Mouse (Mus musculus) gastrocnemius, postnatal 4 days (tissue): ENCODE measurements at regions not wholly inside any gene's neighbourhood (a gene's known extent, or its start where the extent isn't known, plus 50 kb on each side); places are given as distances from the start of the nearest gene placed in this dataset.
"Not testable (repeated sequence)": the region's sequence is repeated elsewhere in the genome, so short reads cannot be mapped to it uniquely, and the experiment has no call there.

Experiments used
- DNase-seq, 2 experiments: peaks; one replicate each; pipeline ENCODE4 v3.0.0; 2021 to 2022; ENCODE audit warnings: low spot score in 2 of 2, mixed read lengths in 2 of 2

GRCm38 (mm10) chr13:3341416-3341815 lies 196.4 kb upstream of the Gdi2 start:
- DNase-seq = no peak

DNA sequence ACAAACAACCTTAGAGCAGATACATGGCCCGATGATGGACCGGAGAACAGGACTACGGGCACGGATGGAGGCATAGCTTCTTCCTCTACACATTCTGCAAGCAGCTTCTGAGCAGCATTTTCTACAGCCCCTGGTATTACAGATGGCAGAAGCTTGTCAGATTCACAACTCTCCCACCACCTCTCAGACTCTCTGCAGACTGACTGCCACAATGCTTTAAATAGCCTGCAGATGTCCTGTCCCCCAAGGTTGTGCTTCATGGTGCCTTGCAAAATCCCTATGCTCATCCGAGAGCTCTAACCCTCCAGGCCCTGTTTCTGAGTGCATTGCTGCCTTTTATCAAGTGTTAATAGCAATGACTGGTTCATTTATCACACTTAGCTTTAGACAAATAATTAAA lies 194.3 kb upstream of the Gdi2 start:
- DNase-seq = no peak

DNA sequence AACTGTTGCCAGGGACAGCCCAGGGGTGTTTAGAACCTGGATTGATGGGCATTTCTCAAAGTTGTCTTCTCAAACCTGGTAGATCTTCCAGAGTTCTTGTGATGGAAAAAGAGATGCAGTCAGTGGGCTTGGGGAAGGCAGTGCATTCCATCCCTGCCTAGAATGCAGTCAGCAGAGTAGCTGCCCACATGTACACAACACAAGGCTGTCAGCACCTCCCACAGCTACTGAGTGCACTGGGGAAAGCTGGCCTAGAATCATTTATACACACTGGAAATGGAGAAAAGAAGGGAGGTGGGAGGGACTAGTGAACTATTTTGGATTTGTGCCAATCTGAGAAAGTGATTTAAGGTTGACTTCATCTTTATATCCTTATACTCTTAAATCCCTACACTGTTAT lies 183.0 kb upstream of the Gdi2 start:
- DNase-seq = not testable (repeated sequence)

DNA sequence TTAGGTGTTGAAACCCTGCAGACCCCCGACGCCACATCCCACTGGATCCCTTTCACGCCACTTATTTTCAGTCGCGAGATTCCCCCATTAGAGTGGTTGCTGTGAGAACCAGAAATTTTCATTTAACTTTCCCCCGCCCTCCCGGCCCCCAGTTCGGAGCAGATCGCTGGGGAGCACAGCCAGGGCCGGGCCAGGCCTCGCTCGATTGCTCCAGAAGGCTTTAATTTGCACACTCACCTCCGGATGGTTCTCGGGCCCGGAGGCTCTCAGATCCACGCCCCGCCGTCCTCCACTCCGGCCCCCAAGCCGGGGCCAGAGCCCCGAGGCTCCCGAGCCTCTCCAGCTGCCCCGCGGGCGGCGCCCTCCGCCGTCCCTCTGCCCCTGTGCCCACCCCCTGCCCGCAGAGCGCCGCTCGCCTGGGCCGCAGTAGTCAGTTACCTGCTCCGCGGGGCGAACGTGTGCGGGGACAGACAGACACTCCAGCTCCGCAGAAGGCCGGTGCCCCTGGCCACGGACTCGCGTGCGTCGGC lies 179.7 kb upstream of the Gdi2 start:
- no peak for DNase-seq

- DNase-seq = peak in 1 of 2 experiments; percentile 10
Observed at GRCm38 (mm10) chr13:3358996-3359750, 178.7 kb upstream of the Gdi2 start.

DNA sequence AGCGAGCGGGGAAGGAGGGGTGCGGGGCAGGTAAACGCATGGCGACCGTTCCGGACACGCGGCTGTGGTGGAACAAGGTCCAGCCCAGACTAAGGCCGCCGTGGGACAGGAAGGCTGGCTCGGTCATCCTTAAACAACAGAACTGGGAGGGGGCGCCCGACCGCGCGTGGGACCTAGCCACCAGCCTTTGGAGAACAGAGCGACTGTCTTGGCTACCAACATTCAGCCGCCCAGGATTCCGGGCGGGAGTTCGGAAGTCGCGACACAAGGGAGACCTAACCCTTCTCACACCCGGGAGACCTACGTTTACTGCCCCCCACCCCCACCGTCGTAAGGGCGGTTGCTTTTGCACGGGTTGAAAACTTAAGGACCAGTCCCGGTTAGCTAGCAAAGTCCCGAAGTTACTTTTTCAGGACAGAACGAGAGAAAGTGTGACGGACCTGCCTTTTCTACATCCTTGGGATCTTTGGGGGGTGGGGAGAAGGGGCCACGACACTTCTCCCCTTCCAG lies 178.1 kb upstream of the Gdi2 start:
- DNase-seq = peak; percentile 9 to 18

DNA sequence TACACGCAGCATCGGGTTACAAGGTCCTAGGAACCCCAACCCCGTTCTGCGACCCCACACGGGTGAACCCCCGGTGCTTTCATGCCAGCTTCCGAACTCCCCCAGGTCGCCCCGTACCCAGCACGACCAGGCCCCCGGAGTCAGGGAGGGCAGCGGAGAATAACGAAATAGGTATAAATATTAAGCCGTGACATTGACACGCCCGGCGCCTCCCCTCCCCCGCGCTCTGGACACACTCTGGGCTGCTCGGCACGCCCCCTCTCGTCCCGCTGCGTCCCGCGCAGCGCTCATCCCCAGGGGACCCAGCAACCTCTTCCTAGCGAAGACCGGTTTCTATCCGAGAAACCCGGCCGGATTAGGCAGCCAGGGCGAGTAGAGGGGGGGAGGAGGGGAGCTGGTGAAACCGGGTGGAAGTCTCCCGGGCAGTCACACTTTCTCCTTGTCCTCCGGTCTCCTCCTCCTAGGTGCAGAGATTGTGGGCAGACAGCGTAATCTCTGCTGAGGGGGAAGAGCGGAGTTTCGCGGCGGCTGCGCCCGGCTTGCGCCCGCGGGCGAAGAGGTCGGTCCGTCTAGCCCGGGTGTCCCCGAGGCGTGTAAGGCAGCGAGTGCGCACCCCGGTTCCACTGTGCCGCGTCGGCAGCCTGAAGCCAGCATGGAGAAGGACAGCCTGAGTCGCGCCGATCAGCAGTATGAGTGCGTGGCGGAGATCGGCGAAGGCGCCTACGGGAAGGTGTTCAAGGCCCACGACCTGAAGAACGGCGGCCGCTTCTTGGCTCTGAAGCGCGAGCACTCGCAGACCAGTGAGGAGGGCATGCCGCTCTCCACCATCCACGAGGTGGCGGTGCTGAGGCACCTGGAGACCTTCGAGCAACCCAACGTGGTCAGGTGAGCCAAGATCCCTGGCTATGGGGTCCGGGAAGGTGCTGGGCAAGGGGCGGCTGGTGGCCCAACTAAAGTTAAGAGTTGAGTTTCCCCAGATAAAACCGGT lies 177.1 kb upstream of the Gdi2 start:
- peak; percentile 12 to 17 for DNase-seq

- DNase-seq = no peak
Observed at GRCm38 (mm10) chr13:3372701-3373100, 165.2 kb upstream of the Gdi2 start.

DNA sequence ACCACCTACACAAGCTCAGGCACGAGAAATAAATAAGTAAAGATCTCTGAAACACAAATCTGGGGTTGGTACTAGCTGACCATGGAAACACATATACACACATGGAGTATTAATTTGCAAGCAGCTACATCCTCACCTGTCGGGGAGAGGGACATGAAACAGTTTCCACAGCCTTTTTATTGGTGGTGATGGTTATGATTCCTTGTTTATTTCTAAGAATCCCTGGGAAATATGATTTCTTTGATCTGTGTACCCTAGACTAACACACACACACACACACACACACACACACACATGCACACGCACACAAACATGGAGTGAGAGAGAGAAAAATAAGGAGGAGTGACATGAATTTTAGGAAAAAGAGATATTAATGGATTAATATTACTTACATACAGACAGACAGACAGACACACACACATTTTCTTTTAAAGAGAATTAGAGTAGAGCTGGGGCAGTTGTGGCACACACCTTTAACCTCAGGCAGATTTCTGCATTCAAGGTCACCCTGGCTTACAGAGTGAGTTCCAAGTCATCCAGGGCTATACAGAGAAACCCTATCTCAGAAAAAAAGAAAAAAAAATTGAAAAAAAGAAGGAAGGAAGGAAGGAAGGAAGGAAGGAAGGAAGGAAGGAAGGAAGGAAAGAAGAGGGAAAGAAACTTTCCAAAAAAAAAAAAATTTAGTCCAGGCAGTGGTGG lies 164.2 kb upstream of the Gdi2 start:
- DNase-seq = not testable (repeated sequence)

DNA sequence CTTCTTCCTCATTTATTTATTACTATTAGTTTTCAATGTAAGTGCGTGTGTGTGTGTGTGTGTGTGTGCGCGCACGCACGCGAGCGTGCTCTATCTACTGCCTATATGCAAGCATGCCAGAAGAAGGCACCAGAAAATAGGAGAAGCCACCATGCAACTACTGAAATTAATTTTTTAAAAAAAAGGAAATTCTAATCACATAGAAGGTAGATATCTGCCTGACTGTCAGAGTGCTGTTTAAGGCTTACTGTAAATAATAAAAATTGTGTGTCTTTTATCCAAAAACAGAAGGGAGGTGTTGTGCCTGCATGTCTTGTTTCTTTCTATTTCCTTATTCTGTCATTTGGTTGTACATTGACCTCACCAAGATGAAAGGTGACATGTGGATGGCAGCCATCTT lies 163.1 kb upstream of the Gdi2 start:
- no peak for DNase-seq

DNA sequence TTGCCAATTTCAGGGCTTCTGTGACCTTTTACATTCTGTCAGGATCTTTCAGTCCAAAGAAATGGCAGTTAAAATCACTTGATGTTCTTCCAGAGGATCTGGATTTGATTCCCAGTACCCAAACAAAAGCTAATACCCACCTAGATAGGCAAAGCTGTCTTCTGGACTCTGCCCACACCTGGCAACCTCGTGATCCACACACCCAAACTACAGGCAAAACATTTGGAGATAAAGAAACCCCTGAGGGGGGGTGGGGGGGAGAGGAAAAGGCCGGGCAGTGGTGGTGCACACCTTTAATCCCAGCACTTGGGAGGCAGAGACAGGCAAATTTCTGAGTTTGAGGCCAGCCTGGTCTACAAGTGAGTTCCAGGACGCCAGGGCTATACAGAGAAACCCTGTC lies 160.1 kb upstream of the Gdi2 start:
- not testable (repeated sequence) for DNase-seq

DNA sequence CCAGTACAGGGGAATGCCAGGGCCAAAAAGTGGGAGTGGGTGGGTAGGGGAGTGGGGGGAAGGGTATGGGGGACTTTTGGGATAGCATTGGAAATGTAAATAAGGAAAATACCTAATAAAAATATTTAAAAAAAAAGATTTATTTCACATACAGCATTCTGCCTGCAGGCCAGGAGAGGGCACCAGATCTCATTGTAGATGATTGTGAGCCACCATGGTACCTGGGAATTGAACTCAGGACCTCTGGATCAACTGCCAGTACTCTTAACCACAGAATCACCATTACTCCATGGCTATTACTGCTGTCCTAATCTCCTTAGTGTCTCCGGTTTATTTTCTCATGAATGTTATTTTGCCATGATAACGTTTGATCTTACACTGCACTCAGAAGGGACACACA lies 132.1 kb upstream of the Gdi2 start:
- DNase-seq = not testable (repeated sequence)

- DNase-seq = peak; percentile 28 to 62
Observed at GRCm38 (mm10) chr13:3406236-3407017, 131.4 kb upstream of the Gdi2 start.

DNA sequence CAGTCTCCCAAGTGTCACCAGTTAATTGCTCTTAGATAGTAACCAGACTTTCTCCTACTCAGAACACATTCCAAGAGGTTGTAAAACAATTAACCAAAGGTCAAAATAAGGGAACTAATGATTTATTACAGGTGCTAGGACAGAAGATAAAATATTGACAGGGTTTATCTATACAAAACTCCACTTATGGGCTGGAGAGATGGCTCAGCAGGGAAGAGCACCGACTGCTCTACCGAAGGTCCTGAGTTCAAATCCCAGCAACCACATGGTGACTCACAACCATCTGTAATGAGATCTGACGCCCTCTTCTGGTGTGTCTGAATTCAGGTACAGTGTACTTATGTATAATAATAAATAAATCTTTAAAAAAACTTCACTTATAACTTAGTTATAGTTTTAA lies 127.6 kb upstream of the Gdi2 start:
- DNase-seq = not testable (repeated sequence)

GRCm38 (mm10) chr13:3417026-3417425 lies 120.8 kb upstream of the Gdi2 start:
- no peak for DNase-seq

DNA sequence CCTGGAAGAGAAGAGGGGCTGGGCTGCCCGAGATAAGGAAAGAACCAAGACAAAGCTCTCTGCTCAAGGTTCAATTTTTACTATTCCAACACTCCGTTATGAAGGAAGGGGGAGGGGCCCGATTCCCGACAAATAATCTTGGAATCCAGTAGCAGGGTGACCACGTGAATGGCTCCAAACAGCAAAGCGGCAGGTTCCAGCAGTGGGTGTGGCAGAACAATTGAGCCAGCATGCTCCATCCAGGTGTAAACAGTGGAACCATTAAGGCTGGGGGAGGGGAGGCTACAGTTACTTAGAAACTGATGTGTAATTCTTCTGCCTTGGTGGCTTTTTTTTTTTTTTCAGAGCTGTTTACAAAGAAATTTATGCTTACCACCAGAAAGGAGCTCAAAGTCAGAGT lies 82.5 kb upstream of the Gdi2 start:
- not testable (repeated sequence) for DNase-seq

DNA sequence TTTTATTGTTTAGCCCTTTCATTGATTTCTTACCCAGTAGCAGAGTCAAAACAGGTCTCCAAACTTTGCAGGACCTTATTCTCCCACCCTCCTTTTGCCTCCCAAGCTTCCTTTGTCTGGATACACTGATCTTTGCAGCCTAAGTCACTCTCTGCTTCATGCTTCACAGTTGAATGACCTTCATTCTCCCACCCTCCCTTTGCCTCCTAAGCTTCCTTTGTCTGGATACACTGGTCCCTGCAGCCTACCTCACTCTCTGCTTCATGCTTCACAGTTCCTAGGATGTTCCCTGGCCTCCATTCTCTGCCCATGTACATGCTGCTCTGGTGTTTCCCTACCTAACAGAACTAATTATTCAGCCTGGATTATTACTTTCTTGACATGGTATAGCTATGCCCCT lies 61.0 kb upstream of the Gdi2 start:
- DNase-seq = no peak

- DNase-seq = peak in 1 of 2 experiments; percentile 41
Observed at GRCm38 (mm10) chr13:3477997-3478728, 59.7 kb upstream of the Gdi2 start.
